Mouse (Mus musculus) retina, postnatal 1 day (tissue): ENCODE data around the gene Spag4.
"Not testable (repeated sequence)": the region's sequence is repeated elsewhere in the genome, so short reads cannot be mapped to it uniquely, and the experiment has no call there.

Source experiments
- DNase-seq: peaks from one replicate; pipeline ENCODE4 v3.0.0-alpha.2; 2012

The Spag4 gene

DNA sequence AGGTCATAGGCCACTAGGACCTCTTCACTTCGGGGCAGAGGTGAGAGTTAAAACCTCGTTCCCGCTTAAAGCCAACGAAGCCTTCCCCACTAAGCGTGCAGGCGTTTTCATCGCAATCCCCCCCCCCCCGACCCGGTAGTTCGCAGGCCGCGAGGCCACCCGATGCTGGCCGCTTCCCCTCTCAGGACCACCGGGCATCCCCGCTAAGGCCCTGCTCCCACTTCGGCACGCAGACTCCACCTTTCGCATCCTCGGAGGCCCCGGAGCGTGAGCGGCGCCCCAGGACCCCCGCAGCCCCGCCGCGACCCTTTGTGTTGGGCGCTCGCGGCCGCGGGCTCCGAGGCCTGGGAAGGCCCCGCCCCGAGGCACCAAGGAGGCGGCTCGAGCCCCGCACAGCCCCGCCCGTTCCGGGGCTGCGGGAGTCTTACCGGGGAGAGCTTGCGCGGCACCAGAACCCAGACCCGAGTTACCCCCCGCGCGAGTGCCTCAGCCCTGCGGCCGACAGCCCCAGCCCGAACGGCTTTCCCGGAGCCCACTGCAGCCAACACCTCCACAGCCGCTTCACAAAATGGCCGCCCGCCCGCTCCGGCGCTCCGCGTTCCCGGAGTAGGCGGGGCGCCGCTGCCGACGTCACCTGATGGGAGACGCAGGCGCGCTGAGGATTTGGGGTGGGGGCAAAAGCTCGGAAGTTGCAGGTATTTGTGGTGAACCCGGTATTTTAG lies 46.5 kb downstream of the Spag4 start, which contains the start of the genes Cpne1 and Rbm12:
Cpne1 (minus strand) TSS at position 608 of the 722 bp plus-strand sequence.
Rbm12 (minus strand) TSS at position 621 of the 722 bp plus-strand sequence.
- peak; percentile 95 for DNase-seq

DNA sequence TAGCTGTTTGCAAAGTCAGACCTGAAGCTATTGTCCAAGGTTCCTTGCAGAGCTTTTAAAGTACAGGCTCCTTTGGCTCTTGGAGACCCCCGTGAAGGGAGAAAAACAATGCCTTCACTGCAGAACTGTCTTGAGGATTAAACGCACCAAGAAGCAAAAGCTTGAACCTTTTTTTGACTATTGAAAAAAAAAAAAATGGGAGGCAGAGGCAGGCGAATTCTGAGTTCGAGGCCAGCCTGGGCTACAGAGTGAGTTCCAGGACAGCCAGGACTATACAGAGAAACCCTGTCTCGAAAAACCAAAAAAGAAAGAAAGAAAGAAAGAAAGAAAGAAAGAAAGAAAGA lies 47.1 kb downstream of the Spag4 start:
- not testable (repeated sequence) for DNase-seq

DNA sequence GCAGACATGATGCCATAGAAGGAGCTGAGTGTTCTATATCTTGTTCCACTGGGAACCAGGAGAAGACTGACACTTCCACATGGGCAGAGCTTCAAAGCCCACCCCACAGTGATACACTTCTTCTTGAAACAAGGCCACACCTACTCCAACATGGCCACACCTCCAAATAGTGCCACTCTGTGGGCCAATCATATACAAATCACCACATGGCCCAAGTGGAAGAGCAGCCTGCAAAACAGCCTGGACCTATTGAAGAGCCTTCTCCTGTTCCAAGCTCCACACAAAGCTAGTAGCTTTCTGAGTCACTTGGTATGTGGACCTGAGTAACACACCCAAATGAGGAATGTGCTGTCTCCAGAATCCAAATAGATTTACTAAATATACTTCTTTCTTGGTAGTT lies 54.6 kb downstream of the Spag4 start:
- no peak for DNase-seq
